Mouse (Mus musculus): Measurements from ENCODE around the gene Eva1c. TPM values are rescaled to one million over a fixed set of nuclear protein-coding genes. Genes with fewer than 3 reads are reported as not detected.

Gene Eva1c
- total RNA-seq, 2 experiments from 2014 or later = 1.3 to 1.4 TPM

- no peak for DNase-seq (ENCODE audit: low spot score in 2 of 2)
These were observed 38.2 kb downstream of the Eva1c start for GRCm38 (mm10) chr16:90864693-90865092.

DNA sequence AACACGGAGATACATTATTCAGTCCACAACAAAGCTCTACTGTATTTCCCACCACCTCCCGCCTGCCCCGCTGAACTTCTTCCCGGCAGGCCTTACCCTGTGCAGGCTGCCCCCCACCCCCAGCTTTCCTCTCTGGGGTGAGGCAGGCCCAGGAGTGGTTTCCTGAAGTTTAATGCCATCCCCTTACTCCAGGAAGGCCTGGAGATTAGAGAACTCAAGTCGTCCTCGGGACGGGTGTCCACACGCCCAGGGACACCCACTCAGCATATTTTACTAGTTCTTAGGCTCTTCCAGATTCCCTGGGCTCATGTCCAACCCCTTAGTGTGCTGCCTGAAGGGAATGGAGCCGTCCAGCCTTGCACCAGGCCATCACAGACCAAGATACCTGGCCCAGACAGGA, 39.1 kb downstream of the Eva1c start:
- no peak for DNase-seq (ENCODE audit: low spot score in 2 of 2)

- no peak for DNase-seq (ENCODE audit: low spot score in 2 of 2)
These were observed 41.6 kb downstream of the Eva1c start for GRCm38 (mm10) chr16:90868129-90868528.

GRCm38 (mm10) chr16:90869361-90869760, 42.8 kb downstream of the Eva1c start:
- DNase-seq (ENCODE audit: low spot score in 2 of 2) = no peak

GRCm38 (mm10) chr16:90872936-90873335, 46.4 kb downstream of the Eva1c start:
- DNase-seq (ENCODE audit: low spot score in 2 of 2) = no peak

GRCm38 (mm10) chr16:90874536-90874935, 48.0 kb downstream of the Eva1c start:
- DNase-seq (ENCODE audit: low spot score in 2 of 2) = no peak

- no peak for DNase-seq (ENCODE audit: low spot score in 2 of 2)
These were observed 51.8 kb downstream of the Eva1c start for GRCm38 (mm10) chr16:90878135-90878860.

DNA sequence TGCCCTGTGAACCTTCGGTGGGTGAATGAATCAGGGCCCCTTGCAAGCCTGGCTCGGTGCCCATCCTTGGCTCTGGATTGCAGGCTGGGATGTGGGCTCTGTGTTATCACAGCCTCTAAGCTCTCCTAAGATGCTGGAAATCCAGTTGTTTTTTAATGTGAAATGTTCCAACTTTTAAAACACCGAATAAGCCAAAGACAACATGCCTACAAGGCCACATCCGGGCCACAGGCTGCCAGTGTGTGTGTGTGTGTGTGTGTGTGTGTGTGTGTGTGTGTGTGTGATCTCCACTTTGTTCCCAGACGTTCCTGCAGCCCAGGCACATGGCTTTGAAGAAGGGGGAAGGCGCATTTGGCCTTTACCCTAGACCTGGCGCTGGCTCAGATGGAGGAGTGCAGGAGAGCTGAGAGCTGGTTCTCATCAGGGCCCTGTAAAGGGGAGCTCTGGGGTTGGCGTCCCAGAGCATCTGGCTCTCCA, 56.0 kb downstream of the Eva1c start:
- DNase-seq (ENCODE audit: low spot score in 2 of 2) = no peak

DNA sequence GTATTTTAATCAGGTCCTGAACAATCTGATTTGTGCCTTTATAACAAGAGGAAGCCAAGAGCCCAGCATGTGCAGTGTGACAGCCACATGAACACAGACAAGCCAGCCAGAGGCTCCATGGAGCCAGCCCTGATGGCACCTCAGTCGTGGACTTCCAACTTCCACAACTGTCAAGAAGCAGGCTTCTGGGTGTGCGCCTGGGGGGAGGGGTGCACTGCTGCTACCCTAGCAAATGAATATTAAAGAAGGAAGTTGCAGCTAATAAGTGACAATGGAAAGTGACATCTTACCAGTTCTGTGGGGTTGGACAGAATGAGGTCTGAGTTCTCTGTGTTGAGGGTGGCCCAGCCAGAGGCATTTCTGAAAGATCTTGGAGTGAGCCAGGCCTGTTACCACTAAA, 58.8 kb downstream of the Eva1c start:
- no peak for DNase-seq (ENCODE audit: low spot score in 2 of 2)

GRCm38 (mm10) chr16:90885781-90886565, 59.5 kb downstream of the Eva1c start:
- DNase-seq (ENCODE audit: low spot score in 2 of 2) = peak in 1 of 2 experiments; percentile 41

DNA sequence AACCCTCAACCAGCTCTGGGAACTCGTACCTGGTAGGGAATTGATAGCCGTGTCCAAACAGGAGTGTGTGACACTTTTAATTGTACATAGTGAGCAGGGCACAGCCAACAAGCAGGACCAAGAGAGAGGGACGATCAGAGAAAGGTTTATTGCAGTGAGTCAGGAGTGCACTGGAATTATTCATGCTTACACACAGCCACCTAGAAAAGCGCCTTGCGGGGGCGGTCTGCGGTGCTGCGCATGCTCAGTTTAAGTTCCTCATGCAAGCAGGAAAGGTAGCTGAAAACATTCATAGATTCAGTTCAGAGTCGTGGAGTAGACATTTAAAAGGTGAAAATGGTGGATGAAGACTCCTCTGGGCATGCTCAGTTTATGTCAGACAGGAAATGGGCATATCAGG, 64.2 kb downstream of the Eva1c start:
- DNase-seq (ENCODE audit: low spot score in 2 of 2) = no peak

DNA sequence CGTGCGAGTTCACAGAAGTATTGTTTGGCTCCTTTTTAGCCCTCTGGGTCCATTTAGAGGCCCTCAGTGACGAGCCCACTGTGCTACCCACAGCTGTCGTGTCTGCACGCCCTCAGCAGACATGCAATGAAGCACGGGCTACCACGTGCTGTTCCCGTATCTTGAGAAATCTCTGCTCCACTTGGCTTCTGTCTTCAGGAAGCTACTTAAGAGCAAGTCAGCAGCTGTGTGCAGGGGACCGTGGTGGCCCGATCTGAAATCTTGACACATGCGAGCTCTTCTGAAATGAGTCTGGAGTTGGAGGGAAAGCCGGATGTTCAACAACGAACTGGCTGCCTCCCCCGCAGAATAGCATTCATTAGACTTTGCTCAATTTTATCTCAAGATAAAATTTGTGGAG, 65.1 kb downstream of the Eva1c start:
- no peak for DNase-seq (ENCODE audit: low spot score in 2 of 2)

DNA sequence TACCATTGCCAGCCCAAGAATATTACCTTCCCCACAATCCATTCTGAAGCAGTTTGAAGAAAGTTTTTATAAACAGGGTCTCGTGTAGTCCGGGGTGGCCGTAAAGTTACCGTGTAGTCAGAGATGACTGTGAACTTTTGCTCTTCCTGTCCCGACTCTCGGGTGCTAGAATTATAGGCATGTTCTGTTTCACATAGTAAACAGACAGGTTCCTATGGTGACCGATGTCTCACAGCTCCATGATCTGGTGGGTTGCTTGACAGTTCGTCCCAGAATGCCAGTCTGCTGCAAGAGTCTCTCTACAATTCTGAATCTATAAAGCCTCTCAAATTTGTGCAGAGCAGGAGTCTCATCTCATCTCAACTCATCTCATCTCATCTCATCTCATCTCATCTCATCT, 65.6 kb downstream of the Eva1c start:
- DNase-seq (ENCODE audit: low spot score in 2 of 2) = no peak

DNA sequence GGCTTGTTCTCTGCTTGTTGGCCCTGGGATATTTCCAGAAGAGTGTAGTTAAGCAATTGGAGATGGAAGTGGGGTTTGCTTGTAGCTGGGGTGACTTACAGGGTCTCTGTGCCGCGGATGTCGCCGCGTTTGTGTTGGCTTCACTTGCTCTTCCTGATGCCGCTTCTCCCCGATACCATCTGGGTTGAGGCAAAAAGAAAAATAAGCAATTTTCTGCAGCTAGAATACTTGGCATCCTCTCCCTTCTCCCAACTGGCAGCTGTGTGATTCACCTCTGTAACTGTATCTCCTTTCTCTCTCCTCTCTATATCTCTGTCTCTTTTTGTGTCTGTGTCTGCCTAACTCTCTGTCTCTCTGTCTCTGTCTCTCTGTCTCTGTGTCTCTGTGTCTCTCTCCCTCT, 66.5 kb downstream of the Eva1c start:
- no peak for DNase-seq (ENCODE audit: low spot score in 2 of 2)

GRCm38 (mm10) chr16:90893792-90894191, 67.3 kb downstream of the Eva1c start:
- no peak for DNase-seq (ENCODE audit: low spot score in 2 of 2)

- DNase-seq (ENCODE audit: low spot score in 2 of 2) = no peak
These were observed 71.1 kb downstream of the Eva1c start for GRCm38 (mm10) chr16:90897651-90898050.

DNA sequence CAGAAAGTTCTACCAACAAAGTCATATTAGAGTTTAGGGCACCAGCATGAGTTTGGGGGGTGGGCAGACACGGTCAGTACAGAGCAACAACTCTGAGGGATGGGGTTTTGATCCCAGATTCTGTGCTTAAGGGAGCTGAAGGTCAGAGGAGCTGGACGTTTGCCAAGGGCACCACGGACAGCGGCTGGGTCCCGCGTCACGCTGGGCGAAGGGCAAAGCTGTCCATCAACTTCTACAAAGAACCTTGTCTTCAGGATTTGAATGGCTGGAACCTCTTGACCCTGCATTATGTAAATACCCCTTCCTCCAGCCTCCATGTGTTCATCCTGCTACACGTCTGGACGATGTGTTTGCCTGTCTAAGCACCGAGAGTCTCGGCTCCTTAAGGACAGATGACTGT, 73.0 kb downstream of the Eva1c start:
- no peak for DNase-seq (ENCODE audit: low spot score in 2 of 2)

DNA sequence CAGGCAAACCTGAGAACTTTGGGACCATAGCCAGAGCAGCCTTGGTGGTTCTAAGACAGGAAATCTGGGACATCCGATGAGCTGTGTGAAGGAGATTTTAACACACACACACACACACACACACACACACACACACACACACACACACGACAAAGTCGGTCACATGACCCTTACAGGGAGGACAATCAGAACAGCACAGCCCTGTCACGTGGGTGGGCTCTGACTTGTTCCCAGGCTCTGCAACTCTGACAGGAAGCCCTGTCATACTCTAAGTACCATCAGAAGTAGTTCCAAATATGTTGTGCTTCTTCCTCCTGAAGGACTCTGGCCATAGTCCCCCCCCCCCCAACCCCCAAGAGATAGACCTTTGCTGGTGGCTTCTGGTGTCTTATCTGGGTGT, 74.8 kb downstream of the Eva1c start:
- DNase-seq (ENCODE audit: low spot score in 2 of 2) = no peak

DNA sequence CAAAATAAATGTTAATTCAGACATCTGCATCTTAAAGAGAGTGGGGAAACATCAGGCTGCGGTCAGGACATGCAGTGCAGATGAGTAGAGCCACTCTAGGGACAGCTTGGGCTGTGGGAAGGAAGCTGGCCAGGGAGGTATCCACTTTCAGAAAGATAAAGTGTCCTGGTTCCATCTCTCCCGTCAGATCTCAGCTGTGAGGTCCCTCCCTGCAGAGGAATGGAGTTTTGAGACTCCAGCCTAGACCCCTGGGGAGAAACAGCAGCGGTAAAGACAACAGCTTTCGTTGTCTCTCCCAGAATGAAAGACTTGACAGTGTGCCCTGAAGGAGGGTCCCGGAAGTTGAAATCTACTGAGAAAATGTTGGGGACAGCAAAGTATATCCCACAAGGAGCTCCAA, 76.8 kb downstream of the Eva1c start:
- DNase-seq (ENCODE audit: low spot score in 2 of 2) = no peak

GRCm38 (mm10) chr16:90907250-90907649, 80.7 kb downstream of the Eva1c start:
- DNase-seq (ENCODE audit: low spot score in 2 of 2) = no peak

GRCm38 (mm10) chr16:90910855-90911533, 84.5 kb downstream of the Eva1c start:
- no peak for DNase-seq (ENCODE audit: low spot score in 2 of 2)

DNA sequence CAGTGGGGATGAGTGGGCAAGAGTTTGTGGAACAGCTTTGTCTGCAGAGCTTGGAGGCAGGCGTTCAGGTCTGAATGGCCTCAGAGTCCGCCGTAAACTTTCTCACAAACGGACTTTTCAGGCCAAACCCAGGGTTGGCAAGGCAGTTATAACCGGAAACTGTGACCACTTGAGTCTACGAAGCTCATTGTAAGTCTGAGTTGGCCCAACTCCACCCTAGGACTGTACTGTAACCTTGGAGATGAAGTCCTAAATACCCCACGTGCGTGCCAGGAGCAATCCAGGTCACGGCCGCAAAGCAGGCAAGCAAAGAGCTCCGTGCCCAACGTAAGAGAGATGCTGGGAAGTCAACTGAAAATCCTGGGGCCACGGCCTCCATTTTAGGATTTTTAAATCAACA, 85.2 kb downstream of the Eva1c start:
- no peak for DNase-seq (ENCODE audit: low spot score in 2 of 2)

Data from layer of hippocampus, postnatal 10 days (tissue).